Mouse (Mus musculus) lung, embryonic 15.5 days (tissue): ENCODE measurements around the gene Prss46. TPM values are rescaled to one million over a fixed set of nuclear protein-coding genes. Genes with fewer than 3 reads are reported as not detected.

Experiments
- ATAC-seq: fragments of 200-750 bp; cut with Nextera tagmentation; 2 replicates; pipeline ENCODE4 v1.8.0; 2017; ENCODE audit warnings: moderate number of reproducible peaks, borderline replicate concordance; ENCODE audit not compliant: low FRiP score, low TSS enrichment; ENCODE audit errors: extremely low read depth
- H3K27ac ChIP-seq: fragments of 300-500 bp; sonication (generic); 2 replicates; pipeline ENCODE4 v1.5.1; 2015; ENCODE audit warnings: moderate library complexity, mild to moderate bottlenecking, inconsistent platforms
- H3K27me3 ChIP-seq: fragments of 300-500 bp; sonication (generic); 2 replicates; pipeline ENCODE4 v1.6.1; 2015; ENCODE audit warnings: inconsistent platforms
- H3K36me3 ChIP-seq: fragments of 300-500 bp; sonication (generic); 2 replicates; pipeline ENCODE4 v1.6.1; 2015; ENCODE audit warnings: inconsistent platforms
- H3K4me1 ChIP-seq: fragments of 300-500 bp; sonication (generic); 2 replicates; pipeline ENCODE4 v1.6.1; 2015; ENCODE audit warnings: inconsistent platforms
- H3K4me2 ChIP-seq: fragments of 300-500 bp; sonication (generic); 2 replicates; pipeline ENCODE4 v1.6.1; 2015; ENCODE audit warnings: inconsistent platforms, mild to moderate bottlenecking, moderate library complexity
- H3K4me3 ChIP-seq: fragments of 300-500 bp; sonication (generic); 2 replicates; pipeline ENCODE4 v1.5.1; 2015; ENCODE audit warnings: mild to moderate bottlenecking, inconsistent platforms
- H3K9ac ChIP-seq: fragments of 300-500 bp; sonication (generic); 2 replicates; pipeline ENCODE4 v1.6.1; 2015; ENCODE audit warnings: inconsistent platforms
- H3K9me3 ChIP-seq: fragments of 300-500 bp; sonication (generic); 2 replicates; pipeline ENCODE4 v1.6.1; 2016; ENCODE audit warnings: inconsistent platforms
- WGBS: fragments of 180-500 bp; shearing (Covaris S2); methylation state at CpG from one replicate; pipeline ENCODE4 v1.1.7; 2015; 5-methylcytosine and 5-hydroxymethylcytosine counted together
- polyA plus RNA-seq: library from polyadenylated mRNA; unstranded; fragments of >200 nt; fragmentation: Nextera tagmentation; extraction: Ambion mirVana; gene quantifications from 2 replicates; pipeline ENCODE4 v1.2.1, GENCODE M21; 2015

Gene Prss46
- polyA plus RNA-seq, 1 experiment from 2014 or later, result not detected

- Histone ChIP-seq H3K9me3 (no peaks in the 10 kb centered on the region), H3K4me2 (no peak overlapping the region), H3K4me3 (no peak overlapping the region), H3K27ac (no peak overlapping the region), H3K9ac (no peak overlapping the region), H3K4me1 (no peaks in the 10 kb centered on the region), H3K36me3 (no peaks in the 10 kb centered on the region), H3K27me3 (no peaks in the 10 kb centered on the region)
- WGBS, result 75% methylated on average over 4 of the region's 4 CpGs
- ATAC-seq, result no peak
Measured at GRCm38 (mm10) chr9:110902271-110902670, 58.0 kb downstream of the Prss46 start.

Other genes starting within 250 kb of the Prss46 start
- gene Nradd, start 220.1 kb upstream of the Prss46 start, polyA plus RNA-seq, result 51.2 and 55.6 TPM in 2 replicates
- gene Nbeal2, start 190.3 kb upstream of the Prss46 start, polyA plus RNA-seq, result 3.6 and 4.2 TPM in 2 replicates
- 151 TPM in 2 replicates for gene Ccdc12, start 188.0 kb upstream of the Prss46 start, polyA plus RNA-seq
- gene Myl3, start 102.6 kb upstream of the Prss46 start, polyA plus RNA-seq, result 19.8 and 68.6 TPM in 2 replicates
- 78.8 and 79.7 TPM in 2 replicates for gene Pth1r, start 97.4 kb upstream of the Prss46 start, polyA plus RNA-seq
- gene Prss42, start 46.3 kb upstream of the Prss46 start, polyA plus RNA-seq, result not detected in 2 replicates
- gene Prss44, start 30.5 kb upstream of the Prss46 start, polyA plus RNA-seq, result not detected in 2 replicates
- not detected in 2 replicates for gene Prss43, start 17.8 kb upstream of the Prss46 start, polyA plus RNA-seq
- gene Prss45, start 9.9 kb upstream of the Prss46 start, polyA plus RNA-seq, result not detected in 2 replicates
- 0.14 TPM in 1 of 2 replicates, not detected in the other for gene Prss50, start 13.5 kb downstream of the Prss46 start, polyA plus RNA-seq
- 5.9 and 8.7 TPM in 2 replicates for gene Als2cl, start 35.4 kb downstream of the Prss46 start, polyA plus RNA-seq
- gene Tmie, start 35.6 kb downstream of the Prss46 start, polyA plus RNA-seq, result 1.1 and 1.3 TPM in 2 replicates
- not detected in 2 replicates for gene Fam240a, start 72.4 kb downstream of the Prss46 start, polyA plus RNA-seq
- not detected in 2 replicates for gene Tdgf1, start 101.7 kb downstream of the Prss46 start, polyA plus RNA-seq
- 0.19 and 0.45 TPM in 2 replicates for gene Lrrc2, start 107.0 kb downstream of the Prss46 start, polyA plus RNA-seq
- gene Rtp3, start 146.1 kb downstream of the Prss46 start, polyA plus RNA-seq, result 1.1 TPM in 2 replicates
- 1.5 and 2.7 TPM in 2 replicates for gene Ltf, start 174.8 kb downstream of the Prss46 start, polyA plus RNA-seq
- 3.7 and 4.6 TPM in 2 replicates for gene Ccrl2, start 213.0 kb downstream of the Prss46 start, polyA plus RNA-seq